Mouse (Mus musculus) liver, embryonic 11.5 days (tissue): ENCODE results near the gene Zbtb12. TPM values are rescaled to one million over a fixed set of nuclear protein-coding genes. Genes with fewer than 3 reads are reported as not detected.

Experiments
- ATAC-seq: fragments of 200-750 bp; cut with Nextera tagmentation; replicated peaks from 2 replicates; pipeline ENCODE4 v1.8.0; 2017; ENCODE audit warnings: moderate number of reproducible peaks, mild to moderate bottlenecking, moderate TSS enrichment, moderate library complexity; ENCODE audit not compliant: low FRiP score
- DNase-seq: peaks from one replicate; pipeline ENCODE4 v3.0.0-alpha.2; 2017; ENCODE audit warnings: low spot score
- H3K27ac ChIP-seq: fragments of 300-500 bp; sonication (generic); 2 replicates; pipeline ENCODE4 v1.5.1; 2014; ENCODE audit warnings: mild to moderate bottlenecking, low read depth, low read length, control low read depth
- H3K27me3 ChIP-seq: fragments of 300-500 bp; sonication (generic); replicated peaks from 2 replicates; pipeline ENCODE4 v1.6.1; 2014; ENCODE audit warnings: low read length, mixed read lengths; ENCODE audit not compliant: control insufficient read depth, insufficient read depth
- H3K36me3 ChIP-seq: fragments of 300-500 bp; sonication (generic); 2 replicates; pipeline ENCODE4 v1.6.1; 2014; ENCODE audit warnings: mild to moderate bottlenecking, low read length, moderate library complexity, mixed read lengths; ENCODE audit not compliant: control insufficient read depth, insufficient read depth
- H3K4me1 ChIP-seq: fragments of 300-500 bp; sonication (generic); replicated peaks from 2 replicates; pipeline ENCODE4 v1.6.1; 2014; ENCODE audit warnings: low read length, mixed read lengths; ENCODE audit not compliant: control insufficient read depth, insufficient read depth
- H3K4me2 ChIP-seq: fragments of 300-500 bp; sonication (generic); 2 replicates; pipeline ENCODE4 v1.6.1; 2014; ENCODE audit warnings: mild to moderate bottlenecking, control low read depth, moderate library complexity
- H3K4me3 ChIP-seq: fragments of 300-500 bp; sonication (generic); 2 replicates; pipeline ENCODE4 v1.5.1; 2014; ENCODE audit warnings: low read depth, low read length, control low read depth
- H3K9ac ChIP-seq: fragments of 300-500 bp; sonication (generic); 2 replicates; pipeline ENCODE4 v1.6.1; 2014; ENCODE audit warnings: low read depth, low read length, control low read depth
- H3K9me3 ChIP-seq: fragments of 300-500 bp; sonication (generic); 2 replicates; pipeline ENCODE4 v1.6.1; 2016; ENCODE audit warnings: low read length, inconsistent platforms, mixed read lengths; ENCODE audit not compliant: control insufficient read depth
- WGBS: fragments of 180-500 bp; shearing (Covaris S2); extraction: QIAGEN DNeasy Blood & Tissue Kit; methylation state at CpG from one replicate; pipeline ENCODE4 v1.1.7; 2014; 5-methylcytosine and 5-hydroxymethylcytosine counted together
- polyA plus RNA-seq: library from polyadenylated mRNA; unstranded; fragments of >200 nt; fragmentation: Nextera tagmentation; extraction: Ambion mirVana; gene quantifications from 2 replicates; pipeline ENCODE4 v1.2.1, GENCODE M21; 2014

Gene Zbtb12
- polyA plus RNA-seq, 1 experiment from 2014 or later, result 0.86 TPM

DNA sequence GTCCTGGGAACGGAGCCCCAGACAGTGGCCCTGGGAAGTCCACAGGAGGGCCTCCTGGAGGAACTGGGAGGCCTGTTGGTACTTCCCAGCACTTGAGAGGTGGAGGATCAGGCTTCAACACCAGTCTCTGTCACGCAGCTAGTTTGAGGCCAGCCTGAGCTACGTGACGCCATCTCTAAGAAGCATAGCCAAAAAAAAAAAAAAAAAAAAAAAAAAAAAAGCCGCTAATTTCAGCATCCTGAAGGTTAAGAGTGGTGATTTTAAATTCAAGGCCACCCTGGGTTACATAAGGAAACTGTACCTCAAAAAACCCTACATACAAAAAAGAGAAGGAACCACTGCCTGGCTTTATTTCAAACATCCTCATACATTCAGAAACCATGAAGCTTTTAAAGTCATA is 45.0 kb downstream of the Zbtb12 start:
- H3K27me3 ChIP-seq, result no peaks in the 10 kb centered on the region
- no peaks in the 10 kb centered on the region for H3K9me3 ChIP-seq
- no peak overlapping the region for H3K4me3 ChIP-seq
- no peaks in the 10 kb centered on the region for H3K36me3 ChIP-seq
- H3K4me2 ChIP-seq, result no peak overlapping the region
- H3K9ac ChIP-seq, result no peak overlapping the region
- no peak overlapping the region for H3K27ac ChIP-seq
- ATAC-seq (no peak), DNase-seq (no peak)
- WGBS, result 70% methylated on average over 5 of the region's 5 CpGs
- no peaks in the 10 kb centered on the region for H3K4me1 ChIP-seq

- Histone ChIP-seq H3K9me3 (no peaks in the 10 kb centered on the region), H3K4me1 (peaks cover 5% of the 10 kb centered on the region), H3K27ac (no peak overlapping the region), H3K36me3 (no peaks in the 10 kb centered on the region; the same call in 1 of the 2 replicates), H3K4me2 (no peak overlapping the region), H3K4me3 (no peak overlapping the region), H3K9ac (no peak overlapping the region), H3K27me3 (no peaks in the 10 kb centered on the region)
- ATAC-seq (no peak), DNase-seq (no peak)
- WGBS, result 80% methylated on average over 18 of the region's 18 CpGs
Measured at GRCm38 (mm10) chr17:34927306-34928019, 48.2 kb downstream of the Zbtb12 start.

GRCm38 (mm10) chr17:34928841-34929240 is 49.6 kb downstream of the Zbtb12 start:
- no peaks in the 10 kb centered on the region; the same call in 1 of the 2 replicates for H3K36me3 ChIP-seq
- no peak overlapping the region for H3K4me2 ChIP-seq
- WGBS, result 40% methylated on average over 4 of the region's 4 CpGs
- H3K4me3 ChIP-seq, result no peak overlapping the region
- H3K4me1 ChIP-seq, result peaks cover 9% of the 10 kb centered on the region
- H3K9ac ChIP-seq, result no peak overlapping the region
- no peaks in the 10 kb centered on the region for H3K9me3 ChIP-seq
- no peaks in the 10 kb centered on the region for H3K27me3 ChIP-seq
- no peak for ATAC-seq
- DNase-seq, result no peak
- no peak overlapping the region for H3K27ac ChIP-seq

DNA sequence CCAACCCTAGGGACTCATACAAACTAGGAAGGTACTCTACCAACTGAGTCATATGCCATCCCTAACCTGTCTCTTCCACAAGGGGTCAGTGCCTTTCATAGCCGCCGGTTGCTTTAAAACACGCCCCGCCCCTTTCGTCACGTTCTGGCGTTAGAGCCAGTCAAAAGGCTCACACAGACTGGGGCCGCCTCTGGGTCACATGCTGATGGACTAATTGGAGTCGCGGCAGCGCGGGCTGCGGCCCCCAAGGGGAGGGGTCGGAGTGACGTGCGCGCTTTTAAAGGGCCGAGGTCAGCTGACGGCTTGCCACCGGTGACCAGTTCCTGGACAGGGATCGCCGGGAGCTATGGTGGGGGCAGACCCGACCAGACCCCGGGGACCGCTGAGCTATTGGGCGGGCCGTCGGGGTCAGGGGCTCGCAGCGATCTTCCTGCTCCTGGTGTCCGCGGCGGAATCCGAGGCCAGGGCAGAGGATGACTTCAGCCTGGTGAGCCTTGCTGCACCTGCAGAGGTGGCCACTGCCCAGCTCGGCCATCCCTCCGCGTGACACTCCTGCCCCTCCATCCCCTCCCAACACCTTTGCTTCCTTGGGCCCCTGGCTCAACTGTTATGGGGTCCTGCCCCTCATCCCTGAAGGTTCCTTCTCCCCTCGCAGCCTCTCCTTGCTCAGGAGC is 51.9 kb downstream of the Zbtb12 start, which contains the start of gene Neu1:
Gene Neu1, plus strand, starts transcription at position 193 of the 674 bp plus-strand sequence.
- DNase-seq (peak; percentile 93), ATAC-seq (peak; percentile 95)
- no peaks in the 10 kb centered on the region for H3K27me3 ChIP-seq
- H3K4me3 ChIP-seq, result peak within 1 kb of the TSS; percentile 67
- H3K9ac ChIP-seq, result peak within 1 kb of the TSS; percentile 82
- peak within 1 kb of the TSS; percentile 97 for H3K4me2 ChIP-seq
- peak within 1 kb of the TSS; percentile 28; the same call in 1 of the 2 replicates for H3K27ac ChIP-seq
- H3K9me3 ChIP-seq, result no peaks in the 10 kb centered on the region
- H3K36me3 ChIP-seq, result no peaks in the 10 kb centered on the region; the same call in 1 of the 2 replicates
- under 1% methylated on average over 38 of the region's 38 CpGs for WGBS
- peaks cover 15% of the 10 kb centered on the region for H3K4me1 ChIP-seq

- DNase-seq, result no peak
- no peaks in the 10 kb centered on the region for H3K27me3 ChIP-seq
- H3K9ac ChIP-seq, result peak overlapping the region; percentile 82
Measured at GRCm38 (mm10) chr17:34931735-34932098, 52.4 kb downstream of the Zbtb12 start.

GRCm38 (mm10) chr17:34932287-34932686 is 53.0 kb downstream of the Zbtb12 start:
- Histone ChIP-seq H3K9ac (peak overlapping the region; percentile 82), H3K36me3 (no peaks in the 10 kb centered on the region; the same call in 1 of the 2 replicates), H3K4me2 (peak overlapping the region; percentile 97), H3K4me3 (peak overlapping the region; percentile 67), H3K27me3 (no peaks in the 10 kb centered on the region), H3K9me3 (no peaks in the 10 kb centered on the region), H3K27ac (no peak overlapping the region), H3K4me1 (peaks cover 15% of the 10 kb centered on the region)
- ATAC-seq (no peak), DNase-seq (no peak)
- WGBS, result 73% methylated on average over 8 of the region's 8 CpGs

More at GRCm38 (mm10) chr17:34931735-34932098, 52.4 kb downstream of the Zbtb12 start:
- Histone ChIP-seq H3K4me1 (peaks cover 15% of the 10 kb centered on the region), H3K4me3 (peak overlapping the region; percentile 67), H3K36me3 (no peaks in the 10 kb centered on the region; the same call in 1 of the 2 replicates), H3K27ac (no peak overlapping the region), H3K9me3 (no peaks in the 10 kb centered on the region), H3K4me2 (peak overlapping the region; percentile 97)
- ATAC-seq, result peak; percentile 19
- 7% methylated on average over 14 of the region's 14 CpGs for WGBS

DNA sequence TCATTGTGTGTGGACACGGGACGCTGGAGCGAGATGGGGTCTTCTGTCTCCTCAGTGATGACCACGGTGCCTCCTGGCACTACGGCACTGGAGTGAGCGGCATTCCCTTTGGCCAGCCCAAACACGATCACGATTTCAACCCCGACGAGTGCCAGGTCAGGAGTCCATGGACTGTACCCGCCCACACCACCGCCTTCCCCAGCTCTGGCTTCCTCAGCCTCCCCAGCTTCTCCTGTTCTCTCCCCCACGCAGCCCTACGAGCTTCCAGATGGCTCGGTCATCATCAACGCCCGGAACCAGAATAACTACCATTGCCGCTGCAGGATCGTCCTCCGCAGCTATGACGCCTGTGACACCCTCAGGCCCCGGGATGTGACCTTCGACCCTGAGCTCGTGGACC is 54.7 kb downstream of the Zbtb12 start:
- H3K27me3 ChIP-seq, result no peaks in the 10 kb centered on the region
- DNase-seq (no peak), ATAC-seq (no peak)
- WGBS, result 73% methylated on average over 24 of the region's 24 CpGs
- H3K36me3 ChIP-seq, result no peaks in the 10 kb centered on the region; the same call in 1 of the 2 replicates
- no peak overlapping the region for H3K27ac ChIP-seq
- peaks cover 15% of the 10 kb centered on the region for H3K4me1 ChIP-seq
- peak overlapping the region; percentile 23 for H3K4me2 ChIP-seq
- no peak overlapping the region for H3K4me3 ChIP-seq
- H3K9me3 ChIP-seq, result no peaks in the 10 kb centered on the region
- H3K9ac ChIP-seq, result no peak overlapping the region

DNA sequence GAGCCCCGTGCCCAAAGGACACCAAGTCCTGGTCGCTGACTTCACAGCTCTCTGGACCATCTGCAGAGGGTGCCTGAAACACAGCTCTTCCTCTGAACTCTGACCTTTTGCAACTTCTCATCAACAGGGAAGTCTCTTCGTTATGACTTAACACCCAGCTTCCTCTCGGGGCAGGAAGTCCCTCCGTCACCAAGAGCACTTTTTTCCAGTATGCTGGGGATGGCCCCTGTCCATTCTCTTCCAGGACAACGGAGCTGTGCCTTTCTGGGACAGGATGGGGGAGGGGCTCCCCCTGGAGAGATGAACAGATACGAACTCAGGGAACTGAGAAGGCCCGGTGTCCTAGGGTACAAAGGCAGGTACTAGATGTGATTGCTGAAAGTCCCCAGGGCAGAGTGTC is 55.5 kb downstream of the Zbtb12 start:
- H3K4me3 ChIP-seq, result 0 out of 2 replicates have a peak overlapping the region, but pooled peaks have one; percentile 2
- H3K27ac ChIP-seq, result no peak overlapping the region
- WGBS, result 41% methylated on average over 8 of the region's 8 CpGs
- DNase-seq (no peak), ATAC-seq (no peak)
- no peaks in the 10 kb centered on the region for H3K9me3 ChIP-seq
- H3K4me1 ChIP-seq, result peaks cover 15% of the 10 kb centered on the region
- no peaks in the 10 kb centered on the region; the same call in 1 of the 2 replicates for H3K36me3 ChIP-seq
- no peaks in the 10 kb centered on the region for H3K27me3 ChIP-seq
- no peak overlapping the region for H3K9ac ChIP-seq
- peak overlapping the region; percentile 2; the same call in 1 of the 2 replicates for H3K4me2 ChIP-seq
